8 mouse cellular contexts compared by ENCODE assay signal in the genomic region with DNA sequence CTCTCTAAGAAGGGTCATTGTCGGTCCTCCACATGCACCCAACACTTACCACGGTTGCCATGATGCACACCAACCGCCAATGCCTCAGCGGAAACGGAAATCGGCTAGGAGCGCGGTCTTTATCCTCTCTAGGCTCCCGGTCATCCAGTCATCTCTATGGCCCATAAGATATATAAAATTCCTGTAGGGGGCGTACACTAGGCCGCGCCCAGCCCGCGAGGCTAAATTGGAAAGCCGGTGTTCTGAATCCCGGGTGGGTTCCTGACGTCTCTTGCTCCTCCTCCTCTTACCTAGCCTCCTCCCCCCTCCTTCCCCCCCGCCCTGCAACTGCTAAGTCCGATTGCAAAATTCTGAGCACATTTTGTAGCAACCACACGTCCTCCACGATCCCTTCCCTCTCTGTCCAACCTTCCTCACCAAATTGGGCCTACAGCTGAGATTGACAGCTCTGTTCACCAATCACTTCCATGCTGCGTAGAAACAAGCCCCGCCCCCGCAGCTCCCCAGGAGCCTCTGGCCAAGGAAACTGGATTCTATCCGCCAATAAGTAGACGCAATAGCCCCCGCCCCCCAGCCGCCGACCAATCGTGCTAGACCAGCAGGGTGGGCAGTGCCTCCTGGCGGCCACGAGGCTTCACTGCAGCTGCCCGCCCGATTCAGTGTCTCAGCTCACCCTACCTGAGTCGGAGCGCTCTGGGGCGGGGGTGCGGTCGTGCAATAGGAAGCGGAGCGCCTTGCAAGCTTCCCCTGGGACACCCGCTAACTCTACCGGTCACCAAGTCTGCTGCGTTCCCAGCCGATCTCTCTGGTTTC. TPM values are rescaled to one million over a fixed set of nuclear protein-coding genes. Genes with fewer than 3 reads are reported as not detected.
DNase-seq lines count a peak whose midpoint lies in the region; ATAC-seq and TF ChIP-seq lines count a peak whose summit lies in the region.

Gene Gys1, plus strand, starts transcription at position 642 of the 813 bp plus-strand sequence.

- H3K36me3 ChIP-seq in heart, embryonic 12.5 days = peaks cover 41% of the 10 kb centered on the region
- H3K36me3 ChIP-seq in kidney, postnatal 0 days (ENCODE audit: insufficient read depth, low read length) = 0 out of 2 replicates have a peak, but pooled peaks cover 6% of the 10 kb centered on the region
- H3K36me3 ChIP-seq in liver, embryonic 11.5 days (ENCODE audit: control insufficient read depth, insufficient read depth, low read length) = peaks cover 17% of the 10 kb centered on the region
- H3K36me3 ChIP-seq in stomach, embryonic 14.5 days (ENCODE audit: control insufficient read depth, insufficient read depth, low read length) = peaks cover 15% of the 10 kb centered on the region

- H3K4me3 ChIP-seq in heart, embryonic 12.5 days = peak within 1 kb of the TSS; percentile 91
- peak within 1 kb of the TSS; percentile 69 for H3K4me3 ChIP-seq in kidney, postnatal 0 days (replicated peaks; ENCODE audit: low read depth, low read length)
- H3K4me3 ChIP-seq in liver, embryonic 11.5 days (ENCODE audit: low read depth, low read length) = peak within 1 kb of the TSS; percentile 83
- H3K4me3 ChIP-seq in stomach, embryonic 14.5 days (ENCODE audit: low read depth, low read length) = peak within 1 kb of the TSS; percentile 88

- peak within 1 kb of the TSS; percentile 99 for H3K4me2 ChIP-seq in heart, embryonic 12.5 days
- peak within 1 kb of the TSS; percentile 99 for H3K4me2 ChIP-seq in kidney, postnatal 0 days (ENCODE audit: low read length)
- peak within 1 kb of the TSS; percentile 89 for H3K4me2 ChIP-seq in liver, embryonic 11.5 days
- peak within 1 kb of the TSS; percentile 98 for H3K4me2 ChIP-seq in stomach, embryonic 14.5 days (replicated peaks; ENCODE audit: low read depth, low read length)

- H3K9ac ChIP-seq in heart, embryonic 12.5 days = peak within 1 kb of the TSS; percentile 94
- H3K9ac ChIP-seq in kidney, postnatal 0 days (ENCODE audit: low read depth, low read length) = peak within 1 kb of the TSS; percentile 80
- peak within 1 kb of the TSS; percentile 86 for H3K9ac ChIP-seq in liver, embryonic 11.5 days (ENCODE audit: low read depth, low read length)
- H3K9ac ChIP-seq in stomach, embryonic 14.5 days (replicated peaks; ENCODE audit: low read depth, low read length) = peak within 1 kb of the TSS; percentile 84

- peaks cover 45% of the 10 kb centered on the region for H3K4me1 ChIP-seq in heart, embryonic 12.5 days (replicated peaks)
- H3K4me1 ChIP-seq in kidney, postnatal 0 days (replicated peaks; ENCODE audit: insufficient read depth, low read length) = peaks cover 30% of the 10 kb centered on the region
- peaks cover 32% of the 10 kb centered on the region for H3K4me1 ChIP-seq in liver, embryonic 11.5 days (replicated peaks; ENCODE audit: control insufficient read depth, insufficient read depth, low read length)
- peaks cover 28% of the 10 kb centered on the region for H3K4me1 ChIP-seq in stomach, embryonic 14.5 days (ENCODE audit: control insufficient read depth, insufficient read depth, low read length)

- H3K9me3 ChIP-seq in heart, embryonic 12.5 days (replicated peaks) = no peaks in the 10 kb centered on the region
- no peaks in the 10 kb centered on the region for H3K9me3 ChIP-seq in kidney, postnatal 0 days (replicated peaks; ENCODE audit: low read length)
- H3K9me3 ChIP-seq in liver, embryonic 11.5 days (ENCODE audit: control insufficient read depth, low read length) = no peaks in the 10 kb centered on the region
- H3K9me3 ChIP-seq in stomach, embryonic 14.5 days (ENCODE audit: control insufficient read depth, low read depth, low read length) = no peaks in the 10 kb centered on the region

- no peaks in the 10 kb centered on the region for H3K27me3 ChIP-seq in heart, embryonic 12.5 days (replicated peaks)
- H3K27me3 ChIP-seq in kidney, postnatal 0 days (ENCODE audit: insufficient read depth, low read length) = no peaks in the 10 kb centered on the region
- H3K27me3 ChIP-seq in liver, embryonic 11.5 days (replicated peaks; ENCODE audit: control insufficient read depth, insufficient read depth, low read length) = no peaks in the 10 kb centered on the region
- no peaks in the 10 kb centered on the region for H3K27me3 ChIP-seq in stomach, embryonic 14.5 days (ENCODE audit: control insufficient read depth, insufficient read depth, low read length)

- TF ChIP-seq CTCF in kidney, postnatal 0 days (IDR thresholded peaks at IDR 0.05; ENCODE audit: low read depth) = peak; percentile 95

- H3K27ac ChIP-seq in heart, embryonic 12.5 days (ENCODE audit: poor library complexity, severe bottlenecking) = peak within 1 kb of the TSS; percentile 93
- H3K27ac ChIP-seq in kidney, postnatal 0 days = peak within 1 kb of the TSS; percentile 88
- H3K27ac ChIP-seq in liver, embryonic 11.5 days (ENCODE audit: low read depth, low read length) = peak within 1 kb of the TSS; percentile 81
- H3K27ac ChIP-seq in stomach, embryonic 14.5 days (ENCODE audit: low read length) = peak within 1 kb of the TSS; percentile 84

- peak; percentile 90 for ATAC-seq in erythroid progenitor cell, adult 5-6 weeks (replicated peaks; ENCODE audit: low FRiP score, poor library complexity, severe bottlenecking)
- peak; percentile 96 for ATAC-seq in heart, embryonic 12.5 days (ENCODE audit: insufficient number of reproducible peaks, low FRiP score)
- peak; percentile 95 for ATAC-seq in kidney, postnatal 0 days (replicated peaks; ENCODE audit: low FRiP score, low read depth)
- ATAC-seq in liver, embryonic 11.5 days (replicated peaks; ENCODE audit: low FRiP score) = peak; percentile 97
- peak; percentile 96 for ATAC-seq in stomach, embryonic 14.5 days (ENCODE audit: insufficient number of reproducible peaks, insufficient read depth, low FRiP score, low read depth)

- peak; percentile 100 for DNase-seq in CD4-positive helper T cell, adult 2 months (ENCODE audit: low read depth, low spot score)
- peak; percentile 100 for DNase-seq in brain, embryonic 18.5 days (ENCODE audit: low read depth, low spot score)
- DNase-seq in kidney, postnatal 0 days (ENCODE audit: low spot score) = peak; percentile 100
- DNase-seq in liver, embryonic 11.5 days (ENCODE audit: low spot score) = peak; percentile 100
- peak; percentile 100 for DNase-seq in naive thymus-derived CD4-positive, alpha-beta T cell, adult 2 months (ENCODE audit: low read depth)

- WGBS in heart, embryonic 12.5 days = under 1% methylated on average over 45 of the region's 45 CpGs
- under 1% methylated on average over 45 of the region's 45 CpGs for WGBS in kidney, postnatal 0 days
- WGBS in liver, embryonic 11.5 days = under 1% methylated on average over 45 of the region's 45 CpGs
- WGBS in stomach, embryonic 14.5 days = under 1% methylated on average over 45 of the region's 45 CpGs

RNA-seq across cellular contexts. Expression of gene Gys1, which starts in this region (rescaled TPM):
- total RNA-seq in erythroid progenitor cell, adult 5-6 weeks (2015; ENCODE audit: low replicate concordance) = 0.84 and 5.8 TPM in 2 replicates
- 2.1 and 6.2 TPM in 2 replicates for total RNA-seq in erythroid progenitor cell, adult 5-6 weeks (2017; ENCODE audit: low replicate concordance)
- polyA plus RNA-seq in heart, embryonic 12.5 days (2016; fragmentation: Nextera tagmentation; extraction: Ambion mirVana) = 115 and 121 TPM in 2 replicates
- 26.0 and 26.9 TPM in 2 replicates for polyA plus RNA-seq in kidney, postnatal 0 days (2015; fragmentation: Nextera tagmentation; extraction: Ambion mirVana)
- polyA plus RNA-seq in liver, embryonic 11.5 days (2014; fragmentation: Nextera tagmentation; extraction: Ambion mirVana) = 21.4 and 23.7 TPM in 2 replicates
- 32.7 and 35.3 TPM in 2 replicates for polyA plus RNA-seq in stomach, embryonic 14.5 days (2014; fragmentation: Nextera tagmentation; extraction: Ambion mirVana)

Comparison
In these comparisons a context has a peak if more than half of its experiments do, and no peak if none do; other contexts are left out.
1. Peak in every context shown above with its lines: DNase-seq, ATAC-seq, H3K4me3 ChIP-seq and H3K27ac ChIP-seq.